Mouse (Mus musculus) left cerebral cortex, postnatal 14 days (tissue): ENCODE data around the gene Ptchd4. TPM values are rescaled to one million over a fixed set of nuclear protein-coding genes. Genes with fewer than 3 reads are reported as not detected.

Source experiments
- DNase-seq, 2 experiments: peaks; one replicate each; pipeline ENCODE4 v3.0.0; 2021 to 2022; ENCODE audit warnings: low spot score in 2 of 2, mixed read lengths in 1 of 2
- intact Hi-C: fragments of 180-260 bp; cut with DNase I; formaldehyde crosslinking; loops from one replicate; pipeline ENCODE4 v1.15.1; 2025
- long read RNA-seq, 2 experiments: library from polyadenylated mRNA; stranded (forward); transcript quantifications; one replicate each; pipeline ENCODE4 v2.0.0; 2021
- total RNA-seq, 2 experiments: library from RNA; stranded (reverse); gene quantifications; 2 replicates each; pipeline ENCODE4 v1.2.3; 2021

Ptchd4 gene
- total RNA-seq, result 1 to 10 TPM; 8.1 to 9.8 TPM
- long read RNA-seq, experiment 1, partial matches to known transcripts, result 0 of 5 reads
- long read RNA-seq, experiment 1, other reads (novel, unspliced or antisense), result 4 of 5 reads
- long read RNA-seq, experiment 2, partial matches to known transcripts, result 0 of 1 reads
- long read RNA-seq, experiment 2, other reads (novel, unspliced or antisense), result 0 of 1 reads

DNA sequence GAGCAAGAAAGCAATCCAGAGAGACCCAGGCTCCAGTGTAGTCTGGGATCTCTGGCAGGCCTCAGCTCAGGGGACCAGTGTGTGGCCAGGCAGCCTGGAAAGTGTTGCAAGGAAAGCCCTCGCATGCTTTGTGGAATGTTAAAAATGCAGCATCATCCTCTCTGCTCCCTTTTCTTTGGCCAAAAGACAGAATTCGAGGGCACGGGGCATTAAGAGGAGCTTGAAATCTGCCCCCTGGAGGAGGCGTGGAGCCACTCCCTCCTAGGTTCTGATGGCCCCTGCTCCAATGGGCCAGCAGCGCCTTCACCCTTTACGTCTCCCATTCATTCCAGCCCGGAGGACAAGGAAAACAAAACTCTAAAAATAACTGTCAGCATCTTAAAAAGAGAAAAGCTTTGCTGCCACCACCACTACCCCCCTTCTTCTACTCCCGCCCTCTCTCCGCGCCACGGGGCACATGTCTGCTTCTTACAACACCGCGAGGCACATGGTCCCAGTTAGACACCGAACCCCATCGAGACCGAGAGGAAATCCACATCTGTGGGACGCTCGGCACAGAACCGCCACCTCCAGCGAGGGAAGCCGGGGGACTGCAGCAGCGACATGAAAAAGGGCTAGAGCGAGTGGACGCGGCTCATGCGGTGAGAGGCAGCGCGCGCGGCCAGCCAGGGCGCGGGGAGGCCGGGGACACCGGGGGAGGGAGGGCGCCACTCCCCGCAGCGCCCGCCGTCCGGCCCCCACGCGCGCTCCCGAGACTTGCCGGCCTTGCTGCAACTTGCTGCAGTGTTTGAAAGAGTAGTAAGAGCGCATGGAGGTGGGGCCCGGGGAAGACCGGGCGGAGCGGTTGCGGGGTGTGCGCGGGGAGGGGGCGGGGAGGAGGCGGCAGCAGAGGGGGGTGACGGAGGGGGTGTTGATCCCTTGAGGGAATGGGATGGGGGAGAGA is at the start of gene Ptchd4:
TSS of gene Ptchd4 (plus strand) at position 279 of the 943 bp plus-strand sequence.
- intact Hi-C loops, result loop anchor here (10.0 kb wide), 1 partner anchor 289 kb away; no protein-coding TSS in a partner anchor
- DNase-seq, result peak; percentile 51 to 52

DNA sequence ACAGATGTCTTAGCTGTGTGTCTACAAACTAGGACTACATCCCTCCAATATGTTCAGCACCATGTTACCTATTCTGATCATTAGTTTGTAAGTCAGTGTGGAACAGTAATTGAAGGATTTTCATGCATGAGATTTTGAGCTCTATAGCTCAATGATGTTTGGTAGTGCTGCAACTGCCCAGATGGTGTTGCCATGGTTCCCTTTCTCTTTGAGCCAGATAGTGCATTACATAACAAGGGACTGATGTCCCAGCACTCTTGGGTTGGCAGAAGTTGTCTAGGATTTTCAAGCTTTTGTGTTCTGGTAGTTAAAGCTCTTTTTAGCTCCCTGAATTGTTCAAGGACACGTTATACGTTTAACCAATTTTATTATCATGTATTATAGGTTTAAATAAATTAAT is 38.9 kb upstream of the Ptchd4 start:
- DNase-seq, result no peak
- intact Hi-C loops, result no loop called here

DNA sequence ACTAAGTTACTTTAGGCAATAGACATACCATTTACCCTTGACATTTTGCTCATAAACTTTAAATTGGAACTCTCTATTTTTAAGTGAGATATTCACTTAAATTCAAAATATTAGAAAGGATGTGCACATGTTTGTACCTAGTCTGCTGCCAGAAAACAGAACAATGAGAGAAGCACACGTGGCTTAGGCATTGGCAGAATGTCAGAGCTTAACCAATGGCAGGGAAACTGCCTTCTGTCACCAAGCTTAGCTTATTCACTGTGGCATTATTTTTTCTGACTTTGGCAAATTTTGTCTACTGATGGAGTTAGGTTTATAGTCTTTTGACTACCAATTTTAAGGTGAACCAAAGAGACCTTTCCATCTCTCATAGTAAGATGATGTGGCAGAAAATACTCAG is 31.4 kb upstream of the Ptchd4 start:
- intact Hi-C loops, result no loop called here
- DNase-seq, result no peak

DNA sequence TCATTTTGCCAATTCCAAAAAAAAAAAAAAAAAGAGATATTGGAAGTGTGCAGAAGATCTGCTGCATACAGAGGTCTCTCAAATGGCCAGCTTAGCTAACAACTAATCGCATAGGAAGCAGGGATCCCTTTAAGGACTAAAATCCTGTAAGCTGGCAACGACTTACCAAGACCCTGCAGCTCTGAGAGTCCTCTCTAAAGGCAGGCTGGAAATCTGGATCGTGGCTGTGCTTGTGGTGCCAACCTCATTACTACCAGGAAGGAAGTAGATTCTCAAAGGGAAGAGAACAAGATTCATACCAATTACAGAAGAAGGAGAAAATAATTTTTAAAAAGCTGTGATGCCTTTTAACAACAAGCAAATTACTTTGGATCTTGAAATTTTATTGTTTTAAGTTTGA is 29.5 kb upstream of the Ptchd4 start:
- intact Hi-C loops, result no loop called here
- DNase-seq, result no peak

DNA sequence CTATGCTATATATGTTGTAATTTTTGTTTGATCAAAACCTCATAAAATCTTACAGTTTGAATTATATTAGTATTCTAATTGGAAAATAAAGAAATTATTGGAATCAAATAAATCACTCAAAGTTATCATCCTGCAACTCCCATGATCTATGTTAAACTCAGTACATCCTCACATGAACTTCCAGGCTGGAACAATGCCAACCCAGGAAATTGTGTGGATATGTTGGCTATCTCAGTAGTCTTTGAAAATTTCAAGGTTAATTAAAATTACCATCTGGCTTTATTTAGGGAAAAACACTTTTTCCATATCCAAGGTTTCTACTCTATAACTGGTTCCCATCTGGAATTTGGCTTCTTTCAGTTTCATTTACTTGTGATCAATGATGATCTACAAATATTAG is 25.4 kb upstream of the Ptchd4 start:
- intact Hi-C loops, result no loop called here
- DNase-seq, result no peak

DNA sequence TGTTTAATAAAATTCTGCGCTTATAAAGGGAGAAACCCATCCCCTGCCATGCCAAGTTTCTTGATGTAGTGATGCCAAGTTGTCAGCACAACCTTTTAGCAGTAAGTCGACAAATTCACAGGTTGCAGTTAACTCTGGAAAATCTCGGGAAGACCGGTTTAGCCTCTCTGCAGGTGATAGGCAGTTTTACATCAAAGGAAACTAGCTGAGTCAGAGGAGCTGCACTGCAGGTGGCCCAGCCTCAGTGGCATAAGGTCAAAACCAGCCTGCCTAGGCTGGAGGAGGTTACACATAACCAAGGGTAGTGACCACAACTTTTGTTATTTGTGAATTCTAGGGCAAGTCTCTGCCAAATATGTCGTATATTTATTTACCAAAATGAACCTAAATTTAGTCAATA is 24.0 kb upstream of the Ptchd4 start:
- intact Hi-C loops, result no loop called here
- DNase-seq, result no peak

DNA sequence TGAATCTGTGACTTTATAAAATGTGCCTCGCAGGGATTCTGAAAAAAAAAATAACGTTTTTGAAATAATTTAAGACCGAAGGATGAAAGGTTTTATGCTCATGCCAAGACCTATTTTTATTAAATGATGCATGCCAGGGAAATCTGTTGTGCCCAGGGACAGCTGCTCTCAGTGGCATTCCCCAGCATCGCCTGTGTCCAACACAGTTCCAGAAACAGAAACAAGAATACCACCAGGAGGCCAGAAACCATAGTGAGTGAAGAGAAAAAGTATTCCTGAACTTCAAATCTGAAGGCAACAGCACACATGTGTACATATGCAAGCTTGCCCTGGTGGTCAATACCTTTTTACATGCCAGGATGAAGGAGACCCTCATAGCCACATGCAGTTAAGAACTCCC is 17.8 kb upstream of the Ptchd4 start:
- intact Hi-C loops, result no loop called here
- no peak for DNase-seq

DNA sequence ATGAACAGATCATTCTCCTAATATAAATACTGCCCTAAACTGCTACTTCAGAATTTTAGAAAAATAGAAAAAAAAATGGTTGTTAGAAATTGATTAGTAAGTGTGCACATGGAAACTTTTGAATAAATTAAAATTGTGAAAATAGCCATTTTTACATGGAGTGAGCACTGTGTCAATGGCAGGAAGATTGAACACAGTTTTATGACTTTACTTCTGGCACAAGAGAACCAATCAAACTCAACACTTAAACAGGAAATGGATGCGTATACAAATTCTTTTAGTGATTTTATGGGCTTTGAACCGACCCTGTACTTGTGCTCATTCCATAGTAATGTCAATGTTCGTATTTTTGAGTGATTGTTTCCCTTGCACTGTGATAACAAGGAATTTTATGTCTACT is 16.1 kb upstream of the Ptchd4 start:
- intact Hi-C loops, result no loop called here
- DNase-seq, result no peak

DNA sequence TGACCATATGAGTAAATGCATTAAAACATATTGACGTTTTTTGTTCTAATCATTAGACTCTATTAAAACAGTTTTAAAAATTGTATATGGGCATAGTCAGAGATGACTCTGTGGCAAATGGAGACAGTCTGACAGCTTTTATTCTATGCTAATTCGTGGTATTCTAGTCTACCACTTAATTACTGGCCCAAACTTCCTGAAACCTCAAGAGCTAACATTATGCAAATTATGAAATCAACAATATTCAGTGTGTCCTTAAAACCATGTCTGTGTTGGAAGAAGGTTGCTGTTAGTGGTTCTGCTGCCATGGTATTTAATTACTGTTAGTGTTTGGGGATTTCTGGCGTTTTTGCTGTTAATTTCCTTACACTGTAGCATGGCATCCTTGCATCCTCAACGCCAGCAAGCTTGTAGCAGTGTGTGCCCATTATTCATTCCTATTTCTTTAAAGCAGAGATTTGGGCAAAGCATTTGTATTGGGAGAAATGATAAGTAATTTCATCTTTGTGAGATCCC is 12.6 kb upstream of the Ptchd4 start:
- no peak for DNase-seq
- intact Hi-C loops, result no loop called here

DNA sequence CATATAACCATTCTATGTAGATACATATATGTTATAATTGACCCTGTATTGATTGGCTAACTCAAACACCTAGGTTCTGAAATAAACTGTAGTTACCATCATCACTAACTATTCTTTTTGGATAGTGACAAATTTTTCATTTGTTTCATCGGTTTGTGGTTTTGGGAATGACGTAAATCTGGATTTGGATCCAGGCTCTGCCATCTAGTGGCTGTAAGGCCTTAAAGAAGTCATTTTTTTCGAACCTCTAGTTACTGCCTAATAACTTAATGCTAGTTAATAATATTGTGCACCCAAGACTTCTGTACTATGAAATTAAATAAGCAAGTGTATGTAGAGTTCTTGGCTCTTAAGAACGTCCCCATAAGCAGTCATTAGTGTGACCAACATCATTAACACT is 11.5 kb upstream of the Ptchd4 start:
- DNase-seq, result no peak

DNA sequence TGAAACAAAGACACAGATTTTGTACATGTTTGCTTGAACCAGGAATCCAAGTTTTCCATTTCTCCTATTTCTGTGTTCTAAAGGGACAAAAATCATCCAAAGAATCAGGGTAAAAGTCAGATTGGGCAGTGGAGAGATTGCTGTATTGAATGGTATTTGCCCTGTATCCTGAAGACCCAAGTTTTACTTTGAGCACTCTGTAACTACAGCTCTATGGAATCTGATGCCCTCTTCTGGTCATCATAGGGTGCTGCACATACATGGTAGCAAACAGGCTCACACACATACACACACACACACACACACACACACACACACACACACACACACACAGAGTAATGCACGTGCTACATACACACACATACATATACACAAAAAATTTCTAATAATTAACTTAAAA is 8.7 kb upstream of the Ptchd4 start:
- no peak for DNase-seq
- intact Hi-C loops, result no loop called here

More for the DNA sequence above, 11.5 kb upstream of the Ptchd4 start:
- intact Hi-C loops, result no loop called here

DNA sequence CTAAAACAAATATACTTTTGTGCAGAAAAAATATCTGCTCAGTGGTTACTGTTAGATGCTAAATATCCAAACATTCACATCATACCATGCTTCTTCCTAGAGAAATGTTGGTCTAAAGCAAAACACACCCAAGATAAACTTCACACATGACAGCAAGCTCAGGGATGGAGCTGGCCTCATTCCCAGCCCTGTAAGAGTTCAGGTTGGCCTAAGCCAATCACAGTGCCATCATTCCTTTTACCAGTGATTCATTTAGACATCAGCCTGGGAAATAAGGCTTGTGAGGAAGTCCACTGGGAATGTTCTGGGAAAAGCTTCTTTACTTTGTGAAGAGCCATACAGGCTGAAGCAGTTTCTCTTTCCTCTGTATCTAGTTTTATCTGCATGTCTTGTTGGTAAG is 5.6 kb upstream of the Ptchd4 start:
- intact Hi-C loops, result loop anchor here (10.0 kb wide), 1 partner anchor 295 kb away; no protein-coding TSS in a partner anchor
- no peak for DNase-seq

DNA sequence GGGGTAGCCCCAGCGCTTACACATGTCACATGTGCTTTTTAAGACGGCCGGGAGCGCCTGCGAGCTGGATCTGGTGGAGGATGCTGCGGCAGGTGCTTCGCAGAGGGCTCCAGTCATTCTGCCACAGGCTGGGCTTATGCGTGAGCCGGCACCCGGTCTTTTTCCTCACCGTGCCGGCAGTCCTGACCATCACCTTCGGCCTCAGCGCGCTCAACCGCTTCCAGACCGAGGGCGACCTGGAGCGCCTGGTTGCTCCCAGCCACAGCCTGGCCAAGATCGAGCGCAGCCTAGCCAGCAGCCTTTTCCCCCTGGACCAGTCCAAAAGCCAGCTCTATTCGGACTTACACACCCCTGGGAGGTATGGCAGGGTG is 850 bp downstream of the Ptchd4 start:
- intact Hi-C loops, result loop anchor here (10.0 kb wide), 1 partner anchor 288 kb away; no protein-coding TSS in a partner anchor
- peak; percentile 24 to 45 for DNase-seq

DNA sequence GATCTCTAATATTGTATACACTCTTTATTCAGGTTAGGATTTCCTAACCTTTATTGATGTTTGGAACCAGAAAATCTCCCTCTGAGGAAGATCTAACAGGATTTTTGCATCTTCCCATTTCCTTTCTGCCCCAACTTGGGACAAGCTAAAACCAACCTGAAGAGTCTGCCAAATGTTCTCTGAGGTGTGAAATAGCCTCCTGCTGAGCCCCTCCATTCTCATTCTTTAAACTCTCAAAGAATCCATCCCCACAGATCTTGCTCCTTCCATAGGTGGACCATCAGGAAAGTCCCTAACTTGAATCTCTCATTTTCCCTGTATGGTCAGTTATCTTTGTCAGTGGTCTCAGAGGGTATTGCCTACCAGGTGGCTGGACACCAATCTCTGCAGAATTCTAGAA is 20.0 kb downstream of the Ptchd4 start:
- intact Hi-C loops, result no loop called here
- DNase-seq, result no peak

DNA sequence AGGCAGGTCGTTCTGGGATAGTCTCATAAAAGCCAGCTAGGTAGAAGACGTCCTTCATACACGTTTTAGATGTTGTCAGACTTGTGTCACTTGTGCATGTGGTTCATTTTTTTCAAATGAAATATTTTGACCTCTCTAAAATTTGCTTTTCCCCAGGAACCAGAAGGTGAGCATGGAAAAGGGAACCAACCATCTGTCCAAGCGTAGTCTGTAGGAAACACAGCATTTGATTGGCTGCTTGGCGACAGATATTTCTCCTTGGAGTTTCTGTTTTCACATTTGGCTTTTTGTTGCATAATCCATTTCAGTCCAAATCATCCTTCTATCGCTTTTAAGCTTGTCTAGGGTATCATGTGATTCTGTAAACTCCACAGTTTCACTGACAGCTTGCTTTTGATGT is 20.8 kb downstream of the Ptchd4 start:
- DNase-seq, result no peak
- intact Hi-C loops, result no loop called here

DNA sequence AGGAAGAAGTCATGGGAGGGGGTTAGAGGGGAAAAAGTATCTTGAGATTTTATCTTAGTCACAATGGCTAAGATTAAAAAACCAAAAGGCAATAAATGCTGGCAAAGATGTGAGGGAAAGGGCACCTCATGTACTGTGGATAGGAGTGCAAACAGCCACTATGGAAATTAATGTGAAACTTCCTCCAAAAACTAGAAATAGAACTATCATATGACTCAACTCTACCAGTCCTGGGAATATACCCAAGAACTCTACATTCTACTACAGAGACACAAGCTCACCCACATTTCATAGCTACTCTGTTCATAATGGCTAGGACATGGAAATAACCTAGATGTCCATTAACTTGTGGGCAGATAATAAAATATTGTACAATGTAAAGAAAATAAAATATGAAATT is 30.3 kb downstream of the Ptchd4 start:
- intact Hi-C loops, result no loop called here

DNA sequence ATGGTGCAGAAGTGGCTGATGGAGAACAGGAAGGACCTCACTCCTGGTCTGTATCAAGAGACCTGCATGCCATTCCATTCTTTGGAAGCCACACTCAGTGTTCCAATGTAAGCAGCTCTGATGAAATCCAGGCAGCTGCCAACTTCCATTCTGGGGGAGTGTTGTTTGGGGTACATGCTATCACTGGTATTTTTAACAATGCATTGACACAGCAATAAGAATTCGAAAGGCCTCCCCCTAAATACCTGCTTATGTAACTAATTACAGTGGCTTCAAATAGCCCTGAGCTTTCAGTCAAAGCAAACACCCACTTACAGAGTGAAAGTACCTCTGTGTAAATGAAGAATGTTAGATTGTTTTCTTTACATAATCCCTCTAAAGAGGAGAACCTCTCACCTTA is 42.7 kb downstream of the Ptchd4 start:
- intact Hi-C loops, result no loop called here
- no peak for DNase-seq

More for the DNA sequence above, 30.3 kb downstream of the Ptchd4 start:
- DNase-seq, result peak in 1 of 2 experiments; percentile 8

DNA sequence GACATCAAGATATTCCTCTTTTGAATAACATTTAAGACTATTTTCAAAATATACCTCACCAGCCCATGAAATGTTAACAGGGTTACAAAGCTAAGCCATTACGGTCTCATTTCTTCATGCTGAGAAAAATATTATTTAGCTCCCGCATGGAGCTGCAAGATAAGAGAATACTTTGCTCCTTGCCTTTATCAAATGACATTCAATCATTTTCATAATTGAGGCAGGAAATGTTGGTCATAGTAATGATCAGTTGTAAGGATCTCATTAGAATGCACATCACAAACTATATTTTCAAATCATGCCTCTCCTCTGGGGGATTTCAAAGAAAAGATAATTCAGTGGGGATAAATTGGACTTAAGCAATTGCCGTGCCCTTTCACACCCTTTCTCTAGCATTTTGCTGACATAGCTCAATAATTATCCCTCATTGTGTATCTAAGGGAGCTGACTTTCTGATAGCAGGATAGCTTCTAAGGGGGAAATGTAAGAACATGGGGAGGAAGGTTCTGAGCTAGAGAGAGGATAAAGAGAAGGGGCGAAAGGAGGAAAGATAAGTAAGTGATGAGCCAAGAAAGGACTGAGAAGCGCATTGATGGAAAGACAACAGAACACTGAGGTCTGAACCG is 47.5 kb downstream of the Ptchd4 start:
- intact Hi-C loops, result no loop called here
- DNase-seq, result no peak

DNA sequence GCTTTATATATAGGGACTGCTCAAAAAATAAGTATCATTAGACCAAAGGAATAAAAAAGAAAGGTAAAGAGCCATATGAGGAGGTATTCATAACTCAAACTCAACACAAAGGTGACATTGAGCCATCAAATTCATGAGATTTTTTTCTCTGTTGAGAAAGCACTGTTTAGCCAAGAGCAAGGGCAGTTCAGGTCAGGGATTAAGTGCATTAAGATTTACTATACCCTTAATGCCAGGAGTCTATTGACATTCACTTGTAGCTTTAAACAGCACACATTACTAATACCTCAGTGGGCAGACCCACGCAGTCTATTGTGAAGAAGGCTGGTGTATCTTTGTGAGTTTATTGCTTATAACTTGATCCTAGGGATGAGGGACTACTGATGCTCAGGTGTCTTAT is 49.0 kb downstream of the Ptchd4 start:
- no peak for DNase-seq
- intact Hi-C loops, result no loop called here

DNA sequence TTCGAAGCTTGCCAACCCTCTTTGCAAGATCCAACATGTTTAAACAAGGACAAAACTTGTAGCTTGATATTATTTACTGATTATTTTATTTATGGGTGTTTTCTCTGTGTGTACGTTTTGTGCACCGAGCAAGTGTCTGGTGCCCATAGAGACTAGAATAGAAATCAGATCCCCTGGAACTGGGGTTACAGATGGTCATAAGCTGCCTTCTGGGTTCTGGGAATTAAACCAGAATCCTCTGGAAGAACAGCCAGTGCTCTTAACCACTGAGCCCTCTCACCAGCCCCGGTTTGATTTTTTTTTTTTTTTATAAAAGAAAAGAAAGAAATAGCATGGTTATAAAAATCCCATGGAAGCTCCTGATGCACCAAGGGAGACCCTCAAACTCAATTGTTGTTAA is 59.1 kb downstream of the Ptchd4 start:
- intact Hi-C loops, result no loop called here

More for the DNA sequence above, 59.1 kb downstream of the Ptchd4 start:
- no peak for DNase-seq
